Mouse (Mus musculus): ENCODE results near the gene Haus8.
"Not testable (repeated sequence)": the region's sequence is repeated elsewhere in the genome, so short reads cannot be mapped to it uniquely, and the experiment has no call there.

DNA sequence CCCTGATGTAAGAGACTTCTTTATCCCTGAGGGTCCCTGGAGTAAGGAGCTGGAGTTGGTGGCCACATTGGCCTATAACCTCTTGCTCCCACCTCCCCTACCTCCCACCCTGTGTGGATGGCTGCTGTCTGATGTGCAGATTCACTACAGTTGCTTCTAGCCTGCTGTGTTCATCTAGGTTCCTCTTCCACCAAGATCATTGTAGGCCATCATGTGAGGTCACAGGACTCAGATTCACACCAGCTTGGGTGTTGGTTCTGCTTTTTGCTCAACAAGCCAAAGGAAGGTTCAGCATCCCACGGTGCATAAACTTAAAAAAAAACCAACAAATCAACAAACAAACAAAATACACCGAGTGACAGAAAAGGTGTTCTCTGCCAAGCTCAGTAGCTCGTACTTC, 21.2 kb upstream of the Haus8 start:
- TF ChIP-seq CTCF (IDR thresholded peaks at IDR 0.05; ENCODE audit: low read depth, low read length); POLR2A (IDR thresholded peaks at IDR 0.05; ENCODE audit: insufficient read depth, low read length): not testable (repeated sequence)

Data from ES-Bruce4 (cell line).